Mouse (Mus musculus) cerebellum, adult 2 months (tissue): ENCODE data around the gene Mst1r. TPM values are rescaled to one million over a fixed set of nuclear protein-coding genes. Genes with fewer than 3 reads are reported as not detected.

Experiments
- DNase-seq, 2 experiments: peaks; one replicate each; pipeline ENCODE4 v3.0.0; 2021
- H3K27ac ChIP-seq: fragments of 200-500 bp; 2 replicates; pipeline ENCODE4 v1.5.1; 2012; ENCODE audit warnings: low read length, control low read depth, inconsistent platforms; ENCODE audit not compliant: insufficient read depth
- H3K27me3 ChIP-seq: fragments of 200-500 bp; 2 replicates; pipeline ENCODE4 v1.6.1; 2012; ENCODE audit warnings: inconsistent platforms, mild to moderate bottlenecking, low read length, moderate library complexity; ENCODE audit not compliant: control insufficient read depth, insufficient read depth
- H3K4me1 ChIP-seq: fragments of 200-500 bp; 2 replicates; pipeline ENCODE4 v1.6.1; 2011; ENCODE audit warnings: low read length; ENCODE audit not compliant: control insufficient read depth, insufficient read depth
- H3K4me3 ChIP-seq: fragments of 200-500 bp; replicated peaks from 2 replicates; pipeline ENCODE3; 2011; ENCODE audit warnings: mild to moderate bottlenecking, low read depth, low read length, control low read depth; ENCODE audit not compliant: insufficient read depth
- CTCF ChIP-seq: fragments of 200-500 bp; IDR thresholded peaks from 2 replicates; pipeline ENCODE4 v1.5.1; 2011; ENCODE audit warnings: low read depth, mild to moderate bottlenecking, control low read depth, low read length, moderate library complexity, borderline replicate concordance; ENCODE audit not compliant: insufficient read depth
- POLR2A ChIP-seq: fragments of 200-500 bp; IDR thresholded peaks from 2 replicates; pipeline ENCODE4 v1.6.1; 2011; ENCODE audit warnings: low read length, control low read depth, borderline replicate concordance; ENCODE audit not compliant: insufficient read depth
- WGBS: fragments of 180-500 bp; shearing (Covaris S2); methylation state at CpG from one replicate; pipeline ENCODE4 v1.1.7; 2018; 5-methylcytosine and 5-hydroxymethylcytosine counted together
- polyA plus RNA-seq: library from polyadenylated mRNA; depleted of rRNA; stranded (reverse); fragments of >200 nt; gene quantifications from 2 replicates; pipeline ENCODE4 v1.2.3, GENCODE M21; 2012

Mst1r gene
- polyA plus RNA-seq, 1 experiment, result 1.0 TPM

- 12% methylated on average over 45 of the region's 45 CpGs for WGBS
- Histone ChIP-seq H3K4me3 (peak overlapping the region; percentile 75), H3K27me3 (no peaks in the 10 kb centered on the region), H3K4me1 (peaks cover 4% of the 10 kb centered on the region; the same call in 1 of the 2 replicates), H3K27ac (peak overlapping the region; percentile 37)
- DNase-seq, result peak; percentile 90 to 91
- TF ChIP-seq CTCF (no peak), POLR2A (peak; percentile 84; the same call in 1 of the 2 replicates)
Observed at GRCm38 (mm10) chr9:107950460-107951355, 44.0 kb downstream of the Mst1r start.

GRCm38 (mm10) chr9:107955613-107956289 lies 49.1 kb downstream of the Mst1r start:
- no peak overlapping the region for H3K27ac ChIP-seq
- H3K4me3 ChIP-seq, result no peak overlapping the region
- 87% methylated on average over 6 of the region's 6 CpGs for WGBS
- H3K27me3 ChIP-seq, result no peaks in the 10 kb centered on the region
- no peak for DNase-seq
- H3K4me1 ChIP-seq, result no peaks in the 10 kb centered on the region
- no peak for TF ChIP-seq CTCF
- TF ChIP-seq POLR2A, result no peak

- Histone ChIP-seq H3K4me3 (no peak overlapping the region), H3K4me1 (no peaks in the 10 kb centered on the region), H3K27me3 (no peaks in the 10 kb centered on the region), H3K27ac (no peak overlapping the region)
- no peak for DNase-seq
- 30% methylated on average over 6 of the region's 6 CpGs for WGBS
- TF ChIP-seq CTCF (no peak), POLR2A (no peak)
Observed at GRCm38 (mm10) chr9:107957141-107957540, 50.5 kb downstream of the Mst1r start.

GRCm38 (mm10) chr9:107959896-107960295 lies 53.2 kb downstream of the Mst1r start:
- 73% methylated on average over 6 of the region's 6 CpGs for WGBS

GRCm38 (mm10) chr9:107960928-107961327 lies 54.3 kb downstream of the Mst1r start:
- no peak overlapping the region for H3K4me3 ChIP-seq
- H3K27ac ChIP-seq, result no peak overlapping the region
- WGBS, result 81% methylated on average over 4 of the region's 4 CpGs

More at GRCm38 (mm10) chr9:107959896-107960295, 53.2 kb downstream of the Mst1r start:
- no peaks in the 10 kb centered on the region for H3K27me3 ChIP-seq
- DNase-seq, result no peak
- no peak for TF ChIP-seq POLR2A
- no peak for TF ChIP-seq CTCF
- H3K4me1 ChIP-seq, result no peaks in the 10 kb centered on the region
- H3K27ac ChIP-seq, result no peak overlapping the region
- H3K4me3 ChIP-seq, result no peak overlapping the region

GRCm38 (mm10) chr9:107961351-107961762 lies 54.7 kb downstream of the Mst1r start:
- H3K27me3 ChIP-seq, result no peaks in the 10 kb centered on the region
- H3K4me1 ChIP-seq, result no peaks in the 10 kb centered on the region
- no peak overlapping the region for H3K4me3 ChIP-seq
- DNase-seq, result no peak
- H3K27ac ChIP-seq, result no peak overlapping the region
- WGBS, result 76% methylated on average over 10 of the region's 10 CpGs
- TF ChIP-seq POLR2A, result no peak
- TF ChIP-seq CTCF, result no peak

More at GRCm38 (mm10) chr9:107960928-107961327, 54.3 kb downstream of the Mst1r start:
- Histone ChIP-seq H3K27me3 (no peaks in the 10 kb centered on the region), H3K4me1 (no peaks in the 10 kb centered on the region)
- no peak for TF ChIP-seq CTCF
- TF ChIP-seq POLR2A, result no peak
- no peak for DNase-seq

- no peaks in the 10 kb centered on the region for H3K27me3 ChIP-seq
- TF ChIP-seq POLR2A, result no peak
- TF ChIP-seq CTCF, result no peak
- WGBS, result 40% methylated on average over 5 of the region's 5 CpGs
- DNase-seq, result no peak
- H3K4me3 ChIP-seq, result no peak overlapping the region
- no peak overlapping the region for H3K27ac ChIP-seq
- no peaks in the 10 kb centered on the region for H3K4me1 ChIP-seq
Observed at GRCm38 (mm10) chr9:107961881-107962280, 55.2 kb downstream of the Mst1r start.
